Mouse (Mus musculus): Measurements from ENCODE around the gene Pde4b. TPM values are rescaled to one million over a fixed set of nuclear protein-coding genes. Genes with fewer than 3 reads are reported as not detected.

The Pde4b gene
- total RNA-seq, 1 experiment, result 1.4 TPM

GRCm38 (mm10) chr4:102332885-102333284, 245.5 kb downstream of the Pde4b start:
- Histone ChIP-seq H3K9ac (ENCODE audit: insufficient read depth, low read depth, low read length, poor library complexity, severe bottlenecking) (no peak overlapping the region), H3K9me3 (ENCODE audit: control insufficient read depth, insufficient read depth, low read depth, low read length) (no peaks in the 10 kb centered on the region), H3K4me3 (ENCODE audit: insufficient read depth in 1 of 2, low read depth in 1 of 2, low read length in 2 of 2, poor library complexity in 1 of 2, severe bottlenecking in 1 of 2) (no peak overlapping the region), H3K27ac (ENCODE audit: insufficient read depth, low read depth, low read length, poor library complexity, severe bottlenecking) (no peak overlapping the region), H3K4me1 (ENCODE audit: control insufficient read depth in 2 of 2, insufficient read depth in 2 of 2, low read length in 2 of 2, poor library complexity in 1 of 2) (no peaks in the 10 kb centered on the region), H3K36me3 (ENCODE audit: control insufficient read depth, insufficient read depth, low read length, poor library complexity, severe bottlenecking) (no peaks in the 10 kb centered on the region)
- DNase-seq (ENCODE audit: low read depth, low spot score), result no peak
- TF ChIP-seq CHD2 (IDR thresholded peaks at IDR 0.05; ENCODE audit: low read depth, low read length), result no peak
- TF ChIP-seq HCFC1 (IDR thresholded peaks at IDR 0.05; ENCODE audit: borderline replicate concordance, insufficient read depth, low read length), result no peak
- no peak for TF ChIP-seq ZC3H11A (IDR thresholded peaks at IDR 0.05; ENCODE audit: borderline replicate concordance, low read depth, low read length)
- no peak for TF ChIP-seq ZNF384 (IDR thresholded peaks at IDR 0.05; ENCODE audit: low read depth, low read length)
- no peak for TF ChIP-seq MAFK (IDR thresholded peaks at IDR 0.05; ENCODE audit: insufficient read depth, low read depth, low read length)
- in situ Hi-C loops (cut with MboI; ENCODE audit: low sequenced_read_pairs in 2 of 2, unreplicated experiment in 2 of 2), result no loop called here

- in situ Hi-C loops (cut with MboI; ENCODE audit: low sequenced_read_pairs in 2 of 2, unreplicated experiment in 2 of 2), result no loop called here
- no peak overlapping the region for H3K9ac ChIP-seq (ENCODE audit: insufficient read depth, low read depth, low read length, poor library complexity, severe bottlenecking)
- H3K4me3 ChIP-seq (ENCODE audit: insufficient read depth in 1 of 2, low read depth in 1 of 2, low read length in 2 of 2, poor library complexity in 1 of 2, severe bottlenecking in 1 of 2), result no peak overlapping the region
- no peak for DNase-seq (ENCODE audit: low read depth, low spot score)
- H3K36me3 ChIP-seq (ENCODE audit: control insufficient read depth, insufficient read depth, low read length, poor library complexity, severe bottlenecking), result no peaks in the 10 kb centered on the region
- TF ChIP-seq ZNF384 (IDR thresholded peaks at IDR 0.05; ENCODE audit: low read depth, low read length) (no peak), HCFC1 (IDR thresholded peaks at IDR 0.05; ENCODE audit: borderline replicate concordance, insufficient read depth, low read length) (no peak)
- H3K27ac ChIP-seq (ENCODE audit: insufficient read depth, low read depth, low read length, poor library complexity, severe bottlenecking), result no peak overlapping the region
- no peaks in the 10 kb centered on the region for H3K9me3 ChIP-seq (ENCODE audit: control insufficient read depth, insufficient read depth, low read depth, low read length)
- H3K4me1 ChIP-seq (ENCODE audit: control insufficient read depth in 2 of 2, insufficient read depth in 2 of 2, low read length in 2 of 2, poor library complexity in 1 of 2), result no peaks in the 10 kb centered on the region
These were observed 259.7 kb downstream of the Pde4b start for GRCm38 (mm10) chr4:102346911-102347492.

DNA sequence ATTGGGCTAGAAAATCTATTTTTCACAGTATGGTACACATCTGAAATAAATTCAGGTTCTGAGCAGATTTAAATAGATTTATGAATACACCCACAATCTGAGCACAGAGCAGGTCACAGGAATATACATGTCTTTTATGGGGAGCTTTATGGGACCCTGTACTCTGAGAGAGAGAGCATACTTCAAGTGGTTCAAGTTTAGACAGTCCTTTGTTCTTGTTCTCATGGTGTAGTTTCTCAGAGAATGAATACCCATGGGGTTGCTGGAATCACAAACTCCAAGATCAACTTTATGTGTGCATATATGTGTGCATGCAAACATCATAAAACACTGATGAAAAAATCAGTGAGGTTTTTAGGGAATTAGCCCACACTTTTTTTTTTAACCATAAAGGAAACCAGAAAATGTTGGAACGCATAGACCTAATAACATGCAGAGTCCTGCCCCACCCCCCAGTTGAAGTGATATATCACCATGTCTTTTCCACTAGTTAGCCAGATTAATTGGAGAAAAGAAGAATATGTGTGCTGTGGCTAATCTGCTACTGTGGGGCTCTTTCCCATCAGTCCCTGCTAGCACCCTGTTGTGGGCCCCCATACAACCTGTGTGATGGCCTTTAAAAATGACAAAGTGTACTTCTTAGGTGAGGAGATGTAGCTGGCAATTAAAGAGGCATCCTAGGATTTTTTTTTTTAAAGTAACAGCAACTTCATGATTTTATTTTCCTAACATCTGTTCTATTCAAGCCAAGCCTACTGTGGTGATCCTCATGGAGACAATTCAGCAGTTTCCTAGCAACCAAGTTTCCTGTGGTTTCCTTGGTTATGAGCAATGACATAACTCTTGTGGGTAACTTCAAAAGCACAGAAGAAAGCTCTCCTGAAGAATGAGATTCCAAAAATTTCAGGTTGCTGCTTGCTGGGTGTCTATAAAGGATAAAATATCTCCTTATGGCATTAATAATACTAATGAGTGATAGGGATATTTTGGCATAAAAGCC, 264.4 kb downstream of the Pde4b start:
- H3K4me3 ChIP-seq (ENCODE audit: insufficient read depth in 1 of 2, low read depth in 1 of 2, low read length in 2 of 2, poor library complexity in 1 of 2, severe bottlenecking in 1 of 2), result no peak overlapping the region
- no peak for TF ChIP-seq MAFK (IDR thresholded peaks at IDR 0.05; ENCODE audit: insufficient read depth, low read depth, low read length)
- no peak for TF ChIP-seq ZNF384 (IDR thresholded peaks at IDR 0.05; ENCODE audit: low read depth, low read length)
- no peak for TF ChIP-seq ZC3H11A (IDR thresholded peaks at IDR 0.05; ENCODE audit: borderline replicate concordance, low read depth, low read length)
- TF ChIP-seq CHD2 (IDR thresholded peaks at IDR 0.05; ENCODE audit: low read depth, low read length), result no peak
- no peak for TF ChIP-seq HCFC1 (IDR thresholded peaks at IDR 0.05; ENCODE audit: borderline replicate concordance, insufficient read depth, low read length)
- in situ Hi-C loops (cut with MboI; ENCODE audit: low sequenced_read_pairs in 2 of 2, unreplicated experiment in 2 of 2), result no loop called here
- H3K9me3 ChIP-seq (ENCODE audit: control insufficient read depth, insufficient read depth, low read depth, low read length), result no peaks in the 10 kb centered on the region
- no peak for DNase-seq (ENCODE audit: low read depth, low spot score)
- no peak overlapping the region for H3K9ac ChIP-seq (ENCODE audit: insufficient read depth, low read depth, low read length, poor library complexity, severe bottlenecking)
- no peak overlapping the region for H3K27ac ChIP-seq (ENCODE audit: insufficient read depth, low read depth, low read length, poor library complexity, severe bottlenecking)
- no peaks in the 10 kb centered on the region for H3K4me1 ChIP-seq (ENCODE audit: control insufficient read depth in 2 of 2, insufficient read depth in 2 of 2, low read length in 2 of 2, poor library complexity in 1 of 2)
- no peaks in the 10 kb centered on the region for H3K36me3 ChIP-seq (ENCODE audit: control insufficient read depth, insufficient read depth, low read length, poor library complexity, severe bottlenecking)

GRCm38 (mm10) chr4:102353641-102354403, 266.5 kb downstream of the Pde4b start:
- Histone ChIP-seq H3K9ac (ENCODE audit: insufficient read depth, low read depth, low read length, poor library complexity, severe bottlenecking) (no peak overlapping the region), H3K4me1 (ENCODE audit: control insufficient read depth in 2 of 2, insufficient read depth in 2 of 2, low read length in 2 of 2, poor library complexity in 1 of 2) (no peaks in the 10 kb centered on the region), H3K4me3 (ENCODE audit: insufficient read depth in 1 of 2, low read depth in 1 of 2, low read length in 2 of 2, poor library complexity in 1 of 2, severe bottlenecking in 1 of 2) (no peak overlapping the region), H3K9me3 (ENCODE audit: control insufficient read depth, insufficient read depth, low read depth, low read length) (no peaks in the 10 kb centered on the region), H3K36me3 (ENCODE audit: control insufficient read depth, insufficient read depth, low read length, poor library complexity, severe bottlenecking) (no peaks in the 10 kb centered on the region), H3K27ac (ENCODE audit: insufficient read depth, low read depth, low read length, poor library complexity, severe bottlenecking) (no peak overlapping the region)
- no peak for DNase-seq (ENCODE audit: low read depth, low spot score)
- in situ Hi-C loops (cut with MboI; ENCODE audit: low sequenced_read_pairs in 2 of 2, unreplicated experiment in 2 of 2), result no loop called here
- TF ChIP-seq MAFK (IDR thresholded peaks at IDR 0.05; ENCODE audit: insufficient read depth, low read depth, low read length) (no peak), HCFC1 (IDR thresholded peaks at IDR 0.05; ENCODE audit: borderline replicate concordance, insufficient read depth, low read length) (no peak)
